In the genomic region with DNA sequence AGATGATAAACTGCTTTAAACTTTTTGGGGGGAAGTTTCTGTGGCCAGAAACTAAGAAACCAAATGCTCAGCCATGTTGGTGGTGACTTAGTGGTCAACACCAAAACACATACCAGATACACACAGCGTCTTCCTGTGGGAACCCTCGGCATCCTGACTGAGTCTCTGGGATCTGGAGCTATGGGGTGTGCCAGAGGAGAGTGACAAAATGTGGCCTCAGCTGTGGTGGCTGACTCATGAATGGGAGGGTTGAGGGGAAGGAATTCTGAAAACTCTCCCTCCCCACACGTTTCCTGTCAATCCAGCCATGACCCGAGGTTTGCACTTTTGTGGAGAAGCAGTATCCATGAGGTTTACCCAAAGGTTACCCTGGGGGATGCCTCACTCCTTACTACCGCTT, we compare ENCODE assay signal across 21 mouse cellular contexts. TPM values are rescaled to one million over a fixed set of nuclear protein-coding genes. Genes with fewer than 3 reads are reported as not detected.
DNase-seq lines count a peak whose midpoint lies in the region; ATAC-seq and TF ChIP-seq lines count a peak whose summit lies in the region.
"Had no signal": no experiment of that assay in that cellular context is flagged by ENCODE, and none has a peak within 500 bp of the region (broad histone marks: within the 10 kb centered on the region; RNA-seq: fewer than 3 reads in every experiment).

No protein-coding gene starts in this region.

- 60% methylated on average over 5 of the region's 5 CpGs for WGBS in heart, embryonic 11.5 days (ENCODE audit: insufficient replicate concordance)
- WGBS in olfactory bulb, adult 2 months, result 63% methylated on average over 5 of the region's 5 CpGs
- 87% methylated on average over 5 of the region's 5 CpGs for WGBS in hindbrain, embryonic 16.5 days

- no peaks in the 10 kb centered on the region for H3K9me3 ChIP-seq in heart, embryonic 11.5 days (replicated peaks; ENCODE audit: control insufficient read depth, low read length)
- H3K9me3 ChIP-seq in hindbrain, embryonic 16.5 days (ENCODE audit: control insufficient read depth, low read length), result no peaks in the 10 kb centered on the region
- H3K9me3 ChIP-seq: embryonic facial prominence, embryonic 12.5 days; hindbrain, embryonic 10.5 days; midbrain, embryonic 10.5 days; neural tube, embryonic 13.5 days had no signal

- H3K4me1 ChIP-seq in heart, embryonic 11.5 days (ENCODE audit: control insufficient read depth, insufficient read depth, low read length), result no peaks in the 10 kb centered on the region; the same call in 1 of the 2 replicates
- H3K4me1 ChIP-seq in olfactory bulb, adult 2 months (ENCODE audit: control insufficient read depth, insufficient read depth, low read length), result peaks cover 11% of the 10 kb centered on the region
- no peaks in the 10 kb centered on the region for H3K4me1 ChIP-seq in hindbrain, embryonic 16.5 days (ENCODE audit: control insufficient read depth, insufficient read depth, low read depth, low read length)
- H3K4me1 ChIP-seq: embryonic facial prominence, embryonic 12.5 days; neural tube, embryonic 13.5 days had no signal

- H3K4me2 ChIP-seq in heart, embryonic 11.5 days, result no peak overlapping the region
- no peak overlapping the region for H3K4me2 ChIP-seq in hindbrain, embryonic 16.5 days (ENCODE audit: low read length)
- H3K4me2 ChIP-seq: embryonic facial prominence, embryonic 12.5 days; neural tube, embryonic 13.5 days had no signal

- H3K9ac ChIP-seq in heart, embryonic 11.5 days (ENCODE audit: low read depth, low read length), result no peak overlapping the region
- H3K9ac ChIP-seq in hindbrain, embryonic 16.5 days (ENCODE audit: low read depth, low read length), result no peak overlapping the region
- H3K9ac ChIP-seq: embryonic facial prominence, embryonic 12.5 days; liver, postnatal 0 days; neural tube, embryonic 13.5 days had no signal

- no peak overlapping the region for H3K27ac ChIP-seq in heart, embryonic 11.5 days (ENCODE audit: low read depth, low read length)
- peak overlapping the region; percentile 50; the same call in 1 of the 2 replicates for H3K27ac ChIP-seq in olfactory bulb, adult 2 months (ENCODE audit: insufficient read depth, low read depth, low read length)
- no peak overlapping the region for H3K27ac ChIP-seq in hindbrain, embryonic 16.5 days (ENCODE audit: low read depth, low read length)
- H3K27ac ChIP-seq: embryonic facial prominence, embryonic 12.5 days; hindbrain, embryonic 10.5 days; midbrain, embryonic 10.5 days; neural tube, embryonic 13.5 days had no signal

- no peak for ATAC-seq in heart, embryonic 11.5 days (replicated peaks; ENCODE audit: insufficient number of reproducible peaks, low FRiP score, low TSS enrichment)
- ATAC-seq in common myeloid progenitor, adult 5-6 weeks (replicated peaks; ENCODE audit: low read depth, poor library complexity, severe bottlenecking), result peak; percentile 91
- no peak for ATAC-seq in hindbrain, embryonic 16.5 days
- ATAC-seq: inflammation-experienced regulatory T-cells, adult 6 months; liver, postnatal 0 days had no signal

- H3K4me3 ChIP-seq in heart, embryonic 11.5 days (ENCODE audit: low read depth, low read length), result no peak overlapping the region
- H3K4me3 ChIP-seq in olfactory bulb, adult 2 months (ENCODE audit: insufficient read depth, low read depth, low read length), result no peak overlapping the region
- H3K4me3 ChIP-seq in hindbrain, embryonic 16.5 days (ENCODE audit: low read length), result no peak overlapping the region
- H3K4me3 ChIP-seq: embryonic facial prominence, embryonic 12.5 days; hindbrain, embryonic 10.5 days; midbrain, embryonic 10.5 days; neural tube, embryonic 13.5 days had no signal

- H3K36me3 ChIP-seq in heart, embryonic 11.5 days (ENCODE audit: control insufficient read depth, insufficient read depth, low read length), result no peaks in the 10 kb centered on the region
- no peaks in the 10 kb centered on the region for H3K36me3 ChIP-seq in hindbrain, embryonic 16.5 days (ENCODE audit: control insufficient read depth, insufficient read depth, low read length)
- H3K36me3 ChIP-seq: embryonic facial prominence, embryonic 12.5 days; hindbrain, embryonic 10.5 days; midbrain, embryonic 10.5 days; neural tube, embryonic 13.5 days had no signal

- no peak for TF ChIP-seq CTCF in olfactory bulb, adult 2 months (IDR thresholded peaks at IDR 0.05; ENCODE audit: insufficient read depth, low read depth, low read length)

- DNase-seq in adrenal gland, adult 2 months, result peak; percentile 38
- no peak for DNase-seq in adrenal gland, adult 8-10 months
- DNase-seq in heart, adult 9 months (ENCODE audit: low spot score in 2 of 2), result peak; percentile 45 to 58
- no peak for DNase-seq in ovary, postnatal 36 days (ENCODE audit: low spot score)
- DNase-seq: cerebellum, adult 11-12 months; cerebellum, postnatal 25 days; kidney, adult 9 months; kidney, postnatal 4 days; liver, postnatal 0 days; lung, postnatal 36 days; right cerebral cortex, postnatal 25 days; thymus, postnatal 25 days had no signal

- TF ChIP-seq POLR2A in olfactory bulb, adult 2 months (IDR thresholded peaks at IDR 0.05; ENCODE audit: insufficient read depth, low read depth, low read length), result no peak

- no peaks in the 10 kb centered on the region; the same call in 1 of the 2 replicates for H3K27me3 ChIP-seq in heart, embryonic 11.5 days (ENCODE audit: control insufficient read depth, insufficient read depth, low read length)
- H3K27me3 ChIP-seq in hindbrain, embryonic 16.5 days (replicated peaks; ENCODE audit: control insufficient read depth, insufficient read depth, low read length), result no peaks in the 10 kb centered on the region
- H3K27me3 ChIP-seq: embryonic facial prominence, embryonic 12.5 days; neural tube, embryonic 13.5 days had no signal

RNA-seq across cellular contexts. Expression of a gene that starts 32.0 kb away (rescaled TPM):
- 10 to 100 TPM; 14.0 to 32.2 TPM for total RNA-seq in adrenal gland, adult 2 months (2021)
- 5.3 and 5.6 TPM in 2 replicates for polyA plus RNA-seq in adrenal gland, adult 2 months (2012; rRNA removed)
- 10 to 100 TPM in 2 of 4 experiments, 1 to 10 TPM in 2; 1.9 to 15.0 (median 8.2) TPM for total RNA-seq in adrenal gland, adult 8-10 months (2022)
- 2.6 and 3.3 TPM in 2 replicates for polyA plus RNA-seq in heart, embryonic 11.5 days (2014; fragmentation: Nextera tagmentation; extraction: Ambion mirVana)
- total RNA-seq in common myeloid progenitor, adult 5-6 weeks (2017), result not detected in 2 replicates
- not detected in 2 replicates for polyA plus RNA-seq in olfactory bulb, adult 2 months (2012; ENCODE audit: insufficient read depth, insufficient read length, low replicate concordance, missing spikeins)
- polyA plus RNA-seq in hindbrain, embryonic 16.5 days (2015; fragmentation: Nextera tagmentation; extraction: Ambion mirVana), result 19.5 and 23.1 TPM in 2 replicates

Comparison
In these comparisons a context has a peak if more than half of its experiments do, and no peak if none do; other contexts are left out.
1. DNase-seq: peak in adrenal gland, adult 2 months (single experiment) and heart, adult 9 months (2 of 2); none in adrenal gland, adult 8-10 months (single experiment) and ovary, postnatal 36 days (single experiment).